Mouse (Mus musculus) lung, postnatal 0 days (tissue): ENCODE results near the gene Nat8.
"Not testable (repeated sequence)": the region's sequence is repeated elsewhere in the genome, so short reads cannot be mapped to it uniquely, and the experiment has no call there.

Experiments used
- CTCF ChIP-seq: IDR thresholded peaks from 2 replicates; pipeline ENCODE4 v1.5.1; 2016; ENCODE audit warnings: antibody characterized with exemption, mild to moderate bottlenecking
- EP300 ChIP-seq: IDR thresholded peaks from 2 replicates; pipeline ENCODE4 v1.6.1; 2016; ENCODE audit warnings: antibody characterized with exemption, mild to moderate bottlenecking, control low read depth

- not testable (repeated sequence) for TF ChIP-seq EP300, CTCF
Measured at GRCm38 (mm10) chr6:85835104-85835503, 3.2 kb upstream of the Nat8 start.
